Mouse (Mus musculus) lung, embryonic 14.5 days (tissue): ENCODE measurements around the gene Eppin. TPM values are rescaled to one million over a fixed set of nuclear protein-coding genes. Genes with fewer than 3 reads are reported as not detected.

Experiments used
- ATAC-seq: fragments of 200-750 bp; cut with Nextera tagmentation; 2 replicates; pipeline ENCODE4 v1.8.0; 2017; ENCODE audit warnings: mild to moderate bottlenecking, moderate TSS enrichment, moderate library complexity; ENCODE audit not compliant: insufficient read depth
- DNase-seq: peaks from one replicate; pipeline ENCODE4 v3.0.0-alpha.2; 2015
- H3K27ac ChIP-seq: fragments of 300-500 bp; sonication (generic); 2 replicates; pipeline ENCODE4 v1.5.1; 2014; ENCODE audit warnings: low read depth, mild to moderate bottlenecking, moderate library complexity
- H3K27me3 ChIP-seq: fragments of 300-500 bp; sonication (generic); 2 replicates; pipeline ENCODE4 v1.6.1; 2014; ENCODE audit warnings: low read length, control low read depth; ENCODE audit not compliant: insufficient read depth
- H3K36me3 ChIP-seq: fragments of 300-500 bp; sonication (generic); 2 replicates; pipeline ENCODE4 v1.6.1; 2014; ENCODE audit warnings: control low read depth; ENCODE audit not compliant: insufficient read depth
- H3K4me1 ChIP-seq: fragments of 300-500 bp; sonication (generic); 2 replicates; pipeline ENCODE4 v1.6.1; 2014; ENCODE audit warnings: antibody characterized with exemption, control low read depth; ENCODE audit not compliant: insufficient read depth
- H3K4me2 ChIP-seq: fragments of 300-500 bp; sonication (generic); 2 replicates; pipeline ENCODE4 v1.6.1; 2014; ENCODE audit warnings: mild to moderate bottlenecking
- H3K4me3 ChIP-seq: fragments of 300-500 bp; sonication (generic); 2 replicates; pipeline ENCODE4 v1.5.1; 2014; ENCODE audit warnings: low read depth, low read length
- H3K9ac ChIP-seq: fragments of 300-500 bp; sonication (generic); 2 replicates; pipeline ENCODE4 v1.6.1; 2014
- H3K9me3 ChIP-seq: fragments of 300-500 bp; sonication (generic); 2 replicates; pipeline ENCODE4 v1.6.1; 2016; ENCODE audit warnings: low read depth, low read length, control low read depth
- CTCF ChIP-seq: IDR thresholded peaks from 2 replicates; pipeline ENCODE4 v1.5.1; 2016; ENCODE audit warnings: antibody characterized with exemption, low read depth
- WGBS: fragments of 180-500 bp; shearing (Covaris S2); extraction: QIAGEN DNeasy Blood & Tissue Kit; methylation state at CpG from one replicate; pipeline ENCODE4 v1.1.7; 2014; 5-methylcytosine and 5-hydroxymethylcytosine counted together
- polyA plus RNA-seq: library from polyadenylated mRNA; unstranded; fragments of >200 nt; fragmentation: Nextera tagmentation; extraction: Ambion mirVana; gene quantifications from 2 replicates; pipeline ENCODE4 v1.2.1, GENCODE M21; 2014

Eppin gene
- polyA plus RNA-seq, 1 experiment from 2014 or later: not detected

- DNase-seq (no peak), ATAC-seq (no peak)
- Histone ChIP-seq H3K4me1 (peaks cover 4% of the 10 kb centered on the region; the same call in 1 of the 2 replicates), H3K4me3 (no peak overlapping the region), H3K36me3 (no peaks in the 10 kb centered on the region), H3K4me2 (no peak overlapping the region), H3K9ac (no peak overlapping the region), H3K9me3 (no peaks in the 10 kb centered on the region), H3K27me3 (no peaks in the 10 kb centered on the region), H3K27ac (no peak overlapping the region)
- 61% methylated on average over 2 of the region's 2 CpGs for WGBS
- no peak for TF ChIP-seq CTCF
These were observed 49.6 kb downstream of the Eppin start for GRCm38 (mm10) chr2:164543745-164544144.

GRCm38 (mm10) chr2:164542598-164542997 lies 50.8 kb downstream of the Eppin start:
- no peak for DNase-seq
- Histone ChIP-seq H3K27me3 (no peaks in the 10 kb centered on the region), H3K4me1 (peaks cover 4% of the 10 kb centered on the region; the same call in 1 of the 2 replicates), H3K9ac (no peak overlapping the region), H3K4me2 (no peak overlapping the region), H3K9me3 (no peaks in the 10 kb centered on the region), H3K36me3 (no peaks in the 10 kb centered on the region), H3K27ac (no peak overlapping the region), H3K4me3 (no peak overlapping the region)
- TF ChIP-seq CTCF: no peak
- 71% methylated on average over 7 of the region's 7 CpGs for WGBS
- no peak for ATAC-seq

GRCm38 (mm10) chr2:164542132-164542531 lies 51.3 kb downstream of the Eppin start:
- H3K36me3 ChIP-seq: no peaks in the 10 kb centered on the region
- no peak overlapping the region for H3K9ac ChIP-seq
- no peak overlapping the region for H3K27ac ChIP-seq
- H3K4me2 ChIP-seq: no peak overlapping the region
- TF ChIP-seq CTCF: no peak
- peaks cover 4% of the 10 kb centered on the region; the same call in 1 of the 2 replicates for H3K4me1 ChIP-seq
- H3K9me3 ChIP-seq: no peaks in the 10 kb centered on the region
- no peak for ATAC-seq
- H3K27me3 ChIP-seq: no peaks in the 10 kb centered on the region
- no peak for DNase-seq
- H3K4me3 ChIP-seq: no peak overlapping the region
- 56% methylated on average over 5 of the region's 5 CpGs for WGBS

- peak overlapping the region; percentile 67 for H3K27ac ChIP-seq
- H3K4me3 ChIP-seq: no peak overlapping the region
- H3K4me2 ChIP-seq: 0 out of 2 replicates have a peak overlapping the region, but pooled peaks have one; percentile 18
- TF ChIP-seq CTCF: no peak
- H3K9ac ChIP-seq: no peak overlapping the region
- 25% methylated on average over 8 of the region's 8 CpGs for WGBS
- peaks cover 4% of the 10 kb centered on the region; the same call in 1 of the 2 replicates for H3K4me1 ChIP-seq
- ATAC-seq (peak; percentile 60; the same call in 1 of the 2 replicates), DNase-seq (peak; percentile 48)
- H3K9me3 ChIP-seq: no peaks in the 10 kb centered on the region
- no peaks in the 10 kb centered on the region for H3K36me3 ChIP-seq
- no peaks in the 10 kb centered on the region for H3K27me3 ChIP-seq
These were observed 52.6 kb downstream of the Eppin start for GRCm38 (mm10) chr2:164540652-164541427.

Other genes with a start within 250 kb of the Eppin start
- gene Slpi, start 204.5 kb downstream of the Eppin start, polyA plus RNA-seq: 0.73 and 0.86 TPM in 2 replicates
- 4.9 and 5.1 TPM in 2 replicates for gene Rbpjl, start 190.5 kb downstream of the Eppin start, polyA plus RNA-seq
- gene Matn4, start 188.4 kb downstream of the Eppin start, polyA plus RNA-seq: 5.5 and 6.7 TPM in 2 replicates
- 101 and 103 TPM in 2 replicates for gene Sdc4, start 149.7 kb downstream of the Eppin start, polyA plus RNA-seq
- 65.6 and 68.7 TPM in 2 replicates for gene Sys1, start 136.6 kb downstream of the Eppin start, polyA plus RNA-seq
- 14.4 and 14.9 TPM in 2 replicates for gene Gm20458, start 132.6 kb downstream of the Eppin start, polyA plus RNA-seq
- gene Trp53tg5, start 119.9 kb downstream of the Eppin start, polyA plus RNA-seq: not detected in 2 replicates
- 4.4 and 5.3 TPM in 2 replicates for gene Dbndd2, start 107.5 kb downstream of the Eppin start, polyA plus RNA-seq
- gene Pigt, start 96.1 kb downstream of the Eppin start, polyA plus RNA-seq: 70.1 and 71.0 TPM in 2 replicates
- 280 and 282 TPM in 2 replicates for gene Wfdc2, start 31.2 kb downstream of the Eppin start, polyA plus RNA-seq
- not detected in 2 replicates for gene Spint3, start 20.1 kb downstream of the Eppin start, polyA plus RNA-seq
- gene Wfdc6a, start 8.1 kb downstream of the Eppin start, polyA plus RNA-seq: 0.65 and 0.95 TPM in 2 replicates
- not detected in 2 replicates for gene Wfdc6b, start 19.9 kb upstream of the Eppin start, polyA plus RNA-seq
- gene Wfdc8, start 20.0 kb upstream of the Eppin start, polyA plus RNA-seq: not detected in 2 replicates
- gene Wfdc16, start 45.2 kb upstream of the Eppin start, polyA plus RNA-seq: not detected in 2 replicates
- not detected in 2 replicates for gene Wfdc10, start 62.5 kb upstream of the Eppin start, polyA plus RNA-seq
- gene Wfdc9, start 63.0 kb upstream of the Eppin start, polyA plus RNA-seq: not detected in 2 replicates
- not detected in 2 replicates for gene Wfdc11, start 80.5 kb upstream of the Eppin start, polyA plus RNA-seq
- gene Wfdc13, start 91.5 kb upstream of the Eppin start, polyA plus RNA-seq: not detected in 2 replicates
- gene Spint4, start 104.9 kb upstream of the Eppin start, polyA plus RNA-seq: not detected in 2 replicates
- gene Spint5, start 121.7 kb upstream of the Eppin start, polyA plus RNA-seq: not detected in 2 replicates
- 1.3 and 1.4 TPM in 2 replicates for gene Wfdc3, start 152.3 kb upstream of the Eppin start, polyA plus RNA-seq
- 74.7 and 77.6 TPM in 2 replicates for gene Dnttip1, start 152.4 kb upstream of the Eppin start, polyA plus RNA-seq
- gene Ube2c, start 176.3 kb upstream of the Eppin start, polyA plus RNA-seq: 586 and 619 TPM in 2 replicates
- not detected in 2 replicates for gene Tnnc2, start 186.4 kb upstream of the Eppin start, polyA plus RNA-seq
- 19.1 and 21.3 TPM in 2 replicates for gene Snx21, start 192.2 kb upstream of the Eppin start, polyA plus RNA-seq
- 16.2 and 17.8 TPM in 2 replicates for gene Acot8, start 211.3 kb upstream of the Eppin start, polyA plus RNA-seq
- 6.7 and 7.0 TPM in 2 replicates for gene Zswim3, start 211.5 kb upstream of the Eppin start, polyA plus RNA-seq
- 20.8 and 21.1 TPM in 2 replicates for gene Zswim1, start 229.1 kb upstream of the Eppin start, polyA plus RNA-seq
- gene Spata25, start 234.9 kb upstream of the Eppin start, polyA plus RNA-seq: not detected in 2 replicates
- 114 and 125 TPM in 2 replicates for gene Ctsa, start 239.3 kb upstream of the Eppin start, polyA plus RNA-seq
- 6.3 and 6.6 TPM in 2 replicates for gene Neurl2, start 239.9 kb upstream of the Eppin start, polyA plus RNA-seq